Mouse (Mus musculus): ENCODE data around the gene Bpnt1. TPM values are rescaled to one million over a fixed set of nuclear protein-coding genes. Genes with fewer than 3 reads are reported as not detected.

Gene Bpnt1
- polyA plus RNA-seq, 1 experiment, result 79.7 TPM

GRCm38 (mm10) chr1:185405921-185406320 is 74.0 kb downstream of the Bpnt1 start:
- H3K4me1 ChIP-seq (ENCODE audit: control insufficient read depth, insufficient read depth, insufficient read length, low read length), result no peaks in the 10 kb centered on the region
- H3K27ac ChIP-seq (replicated peaks; ENCODE audit: low read depth, low read length), result no peak overlapping the region
- H3K4me3 ChIP-seq (ENCODE audit: insufficient read depth, low read depth, low read length), result no peak overlapping the region

Other genes starting within 250 kb of the Bpnt1 start
- gene Rab3gap2, start 128.0 kb upstream of the Bpnt1 start, polyA plus RNA-seq (2012; ENCODE audit: insufficient read depth, insufficient read length, missing spikeins), result 13.0 and 13.5 TPM in 2 replicates
- 71.9 and 72.7 TPM in 2 replicates for gene Iars2, start 2.8 kb upstream of the Bpnt1 start, polyA plus RNA-seq (2012; ENCODE audit: insufficient read depth, insufficient read length, missing spikeins)
- gene Eprs, start 30.9 kb downstream of the Bpnt1 start, polyA plus RNA-seq (2012; ENCODE audit: insufficient read depth, insufficient read length, missing spikeins), result 35.6 and 40.4 TPM in 2 replicates
- gene Slc30a10, start 122.7 kb downstream of the Bpnt1 start, polyA plus RNA-seq (2012; ENCODE audit: insufficient read depth, insufficient read length, missing spikeins), result not detected in 2 replicates